Mouse (Mus musculus) embryo, embryonic 10 days (tissue): ENCODE measurements around the gene Fto.
A peak's percentile ranks its signal among the peaks of the same experiment; 100 is the strongest.

Source experiments
- DNase-seq: peaks from one replicate; pipeline ENCODE4 v3.0.0-alpha.2; 2015; ENCODE audit warnings: low spot score

Fto gene

DNA sequence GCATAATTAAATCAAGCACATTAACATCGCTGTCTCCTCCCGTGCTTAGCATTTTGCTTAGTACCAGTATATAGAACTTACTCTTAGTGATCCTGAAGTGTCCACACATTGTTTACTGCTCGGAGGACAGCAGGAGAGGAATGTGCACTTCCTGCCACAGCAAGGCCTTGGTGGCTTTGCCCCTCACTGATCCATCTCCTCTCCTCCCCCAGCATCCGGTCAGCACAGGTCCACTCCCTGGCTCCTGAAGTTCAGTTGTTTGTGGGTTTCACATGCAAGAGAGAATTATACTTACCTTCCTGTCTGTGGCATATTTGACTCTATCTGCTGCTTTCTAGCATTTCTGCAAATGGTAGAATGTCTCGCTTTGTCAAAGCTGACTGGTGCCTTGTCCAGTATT lies 44.7 kb downstream of the Fto start:
- DNase-seq, result no peak

DNA sequence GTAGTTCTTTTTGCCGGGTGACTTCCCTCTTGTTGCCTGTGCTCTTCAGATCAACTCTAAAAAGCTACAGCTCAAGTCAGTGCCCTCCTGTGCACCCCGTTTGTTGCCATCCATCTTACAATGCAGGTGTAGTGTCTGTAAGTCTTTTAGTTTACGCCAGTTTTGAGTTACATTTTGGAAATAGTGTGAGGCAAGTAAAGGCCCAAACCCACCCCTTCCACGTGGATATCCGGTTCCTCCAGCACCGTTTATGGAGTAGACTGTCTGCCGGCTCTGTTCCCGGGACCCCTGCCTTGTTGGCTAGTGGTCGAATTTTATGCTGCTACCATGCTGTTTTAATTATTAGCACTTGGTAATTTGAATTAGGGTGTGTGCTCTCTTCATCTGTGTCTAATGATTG lies 46.2 kb downstream of the Fto start:
- DNase-seq, result no peak

DNA sequence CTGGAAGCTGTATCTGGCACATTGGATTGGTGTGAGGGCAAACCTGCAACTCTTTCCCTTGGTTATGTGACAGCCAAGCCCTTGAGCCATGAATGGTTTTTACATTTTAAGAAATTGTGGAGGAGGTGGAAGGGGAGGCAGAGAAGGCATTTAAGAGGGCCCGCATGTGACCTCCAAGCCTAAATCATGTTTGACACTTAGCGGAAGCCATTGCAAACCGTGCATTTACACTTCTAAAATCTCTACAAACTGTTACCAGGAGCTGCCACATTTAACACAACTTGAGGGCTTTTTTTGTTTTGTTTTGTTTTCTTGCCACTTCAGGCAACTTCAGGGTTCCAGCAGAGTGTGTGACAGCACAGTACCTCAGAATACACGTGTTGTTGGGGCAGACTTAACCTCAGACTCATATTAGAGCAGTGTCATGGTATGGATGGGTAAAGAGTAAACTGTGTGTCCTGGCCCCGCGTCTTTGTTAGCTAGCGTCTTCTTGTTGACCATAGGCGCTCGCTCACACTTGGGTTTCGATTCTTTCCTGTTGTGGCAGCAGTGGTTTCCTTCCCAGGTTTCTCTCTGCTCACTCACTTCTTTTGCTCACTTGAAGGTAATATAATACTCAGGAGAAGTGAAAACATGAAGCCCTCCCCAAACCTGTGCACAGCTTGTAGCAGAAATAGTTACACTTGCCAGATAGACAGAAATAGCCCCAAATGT lies 47.5 kb downstream of the Fto start:
- no peak for DNase-seq

DNA sequence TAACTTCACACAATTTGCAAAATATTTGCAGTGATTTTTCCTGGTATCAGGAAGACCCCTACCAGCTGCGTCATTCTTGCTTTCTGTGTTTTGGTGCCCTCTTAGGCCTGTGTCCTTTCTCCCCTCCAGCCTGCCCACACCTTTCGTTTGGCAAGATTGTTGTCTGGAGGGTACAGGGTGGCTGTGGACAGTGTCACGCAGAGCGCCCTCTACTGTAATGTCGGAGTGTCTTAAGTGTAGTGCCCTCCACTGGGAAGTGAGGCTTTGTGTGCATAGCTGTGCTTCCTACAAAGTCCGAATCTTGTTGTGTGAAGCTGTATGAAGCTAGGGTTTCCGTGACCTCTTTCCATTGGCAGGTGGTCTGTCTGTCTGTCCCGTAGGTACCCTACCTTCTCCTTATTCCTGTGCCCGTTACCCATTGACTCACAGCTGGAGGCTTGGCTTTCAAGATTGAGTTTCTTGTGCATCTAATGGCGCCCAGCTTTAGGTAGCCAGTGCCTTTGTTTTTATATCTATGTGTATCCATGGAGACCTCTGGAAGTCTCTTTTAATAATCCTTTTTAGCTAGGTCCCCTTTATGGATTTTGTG lies 50.0 kb downstream of the Fto start:
- DNase-seq, result no peak

DNA sequence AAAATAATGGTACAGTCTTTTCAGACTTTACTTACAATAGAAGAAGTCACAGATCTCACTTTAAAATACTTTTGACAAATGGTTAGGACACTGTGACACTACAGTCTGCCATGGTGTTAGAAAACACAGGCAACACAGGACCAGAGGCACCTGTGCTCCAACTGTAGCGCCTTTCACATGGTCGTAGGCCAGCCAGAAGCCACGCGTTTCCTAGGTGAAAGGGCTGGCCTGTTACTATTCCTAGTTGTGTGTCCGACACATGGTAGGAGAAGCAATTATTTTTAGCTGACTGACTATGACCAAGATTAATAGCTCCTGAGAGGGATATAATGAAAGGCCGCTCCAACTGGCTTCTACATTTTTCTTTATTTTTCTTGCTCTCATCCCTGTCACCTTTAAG lies 50.9 kb downstream of the Fto start:
- no peak for DNase-seq

DNA sequence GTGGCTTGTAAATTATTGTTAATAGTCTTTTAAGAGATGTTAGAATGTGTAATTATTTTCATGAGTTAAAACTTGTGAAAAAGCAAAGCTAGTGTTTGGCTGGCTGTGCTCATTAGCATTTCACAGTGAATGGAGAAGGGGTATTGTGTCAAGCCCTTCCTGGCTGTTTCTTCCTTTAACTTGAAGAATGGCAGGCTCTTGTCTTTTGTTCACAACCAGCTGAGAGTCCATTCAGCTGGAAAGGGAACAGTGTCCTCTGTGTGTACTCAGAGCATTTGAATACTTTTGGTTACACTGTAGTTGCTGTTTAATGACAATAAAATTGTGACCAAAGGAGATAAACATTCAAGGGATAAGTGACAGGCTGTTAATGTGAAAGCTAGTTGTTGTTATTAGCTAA lies 52.5 kb downstream of the Fto start:
- peak; percentile 66 for DNase-seq

DNA sequence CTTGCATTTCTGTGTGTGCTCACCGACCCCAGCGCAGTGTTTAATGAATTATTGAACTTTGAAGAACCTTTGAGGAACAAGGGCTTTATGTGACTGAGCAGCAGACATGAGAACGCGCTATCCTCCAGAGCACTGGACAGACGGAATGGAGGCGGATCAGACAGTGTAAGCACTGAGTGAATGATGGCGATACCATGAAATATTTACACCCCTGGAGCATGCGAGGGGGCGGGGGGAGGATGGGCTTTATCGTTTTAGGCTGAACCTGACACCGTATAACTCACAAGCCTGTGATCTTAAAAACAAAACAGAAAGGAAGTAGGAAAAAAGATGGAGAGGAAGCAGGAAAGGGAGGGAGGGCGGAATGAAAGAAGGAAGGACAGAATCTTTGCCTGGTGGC lies 57.6 kb downstream of the Fto start:
- no peak for DNase-seq

DNA sequence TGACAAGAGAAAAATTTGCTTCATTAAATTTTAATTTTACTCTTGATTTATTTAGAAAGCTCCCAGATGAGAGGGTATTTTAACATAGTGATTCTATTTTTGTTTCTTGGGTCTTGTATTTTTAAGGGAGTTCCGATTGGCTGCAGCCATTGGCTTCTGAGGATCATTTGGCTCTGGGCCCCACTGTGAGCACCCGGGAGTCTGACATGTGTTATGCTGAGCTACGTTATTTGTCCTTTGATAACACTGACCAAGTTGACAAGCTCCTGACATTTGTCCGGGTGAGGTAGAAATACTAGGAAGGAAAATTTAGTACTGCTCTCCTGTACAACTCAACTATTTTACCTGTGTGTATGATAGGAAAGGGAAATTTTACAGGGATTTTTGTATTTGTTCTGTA lies 58.7 kb downstream of the Fto start:
- DNase-seq, result no peak

DNA sequence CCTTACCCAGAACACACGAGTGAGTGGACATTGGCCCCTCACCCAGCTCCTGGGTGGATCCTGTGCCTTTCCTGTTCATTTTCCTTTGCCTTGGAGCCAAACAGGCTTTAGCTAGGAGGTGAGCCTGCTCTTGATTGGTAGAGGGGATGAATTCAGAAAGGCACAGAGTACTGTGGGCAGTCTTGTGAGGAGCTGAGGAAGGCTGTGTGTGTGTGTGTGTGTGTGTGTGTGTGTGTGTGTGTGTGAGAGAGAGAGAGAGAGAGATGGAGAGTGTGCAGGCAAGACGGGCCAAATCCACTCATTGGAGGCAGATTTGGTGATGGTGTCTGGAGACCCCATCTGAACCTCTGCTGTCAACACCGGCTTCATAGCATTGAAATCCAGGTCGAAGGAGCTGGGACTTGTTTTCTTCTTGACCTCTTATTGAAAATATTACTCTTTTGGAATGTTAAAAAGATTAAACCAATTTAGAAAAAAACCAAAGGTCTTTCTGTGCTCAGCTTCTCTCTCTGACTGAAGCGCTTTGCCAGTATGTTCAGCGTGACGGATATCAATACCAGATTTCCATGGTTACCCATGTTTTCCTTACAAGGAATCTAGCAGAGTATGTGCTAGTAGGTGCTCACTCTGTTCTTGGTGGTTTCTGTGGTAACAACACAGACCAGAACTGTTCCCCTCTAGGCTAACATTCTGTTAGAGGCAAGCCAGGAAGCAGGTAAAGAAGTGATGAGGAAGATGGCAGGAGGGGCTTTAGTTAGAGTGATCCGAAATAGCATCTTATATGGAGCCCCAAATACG lies 59.7 kb downstream of the Fto start:
- DNase-seq, result no peak

DNA sequence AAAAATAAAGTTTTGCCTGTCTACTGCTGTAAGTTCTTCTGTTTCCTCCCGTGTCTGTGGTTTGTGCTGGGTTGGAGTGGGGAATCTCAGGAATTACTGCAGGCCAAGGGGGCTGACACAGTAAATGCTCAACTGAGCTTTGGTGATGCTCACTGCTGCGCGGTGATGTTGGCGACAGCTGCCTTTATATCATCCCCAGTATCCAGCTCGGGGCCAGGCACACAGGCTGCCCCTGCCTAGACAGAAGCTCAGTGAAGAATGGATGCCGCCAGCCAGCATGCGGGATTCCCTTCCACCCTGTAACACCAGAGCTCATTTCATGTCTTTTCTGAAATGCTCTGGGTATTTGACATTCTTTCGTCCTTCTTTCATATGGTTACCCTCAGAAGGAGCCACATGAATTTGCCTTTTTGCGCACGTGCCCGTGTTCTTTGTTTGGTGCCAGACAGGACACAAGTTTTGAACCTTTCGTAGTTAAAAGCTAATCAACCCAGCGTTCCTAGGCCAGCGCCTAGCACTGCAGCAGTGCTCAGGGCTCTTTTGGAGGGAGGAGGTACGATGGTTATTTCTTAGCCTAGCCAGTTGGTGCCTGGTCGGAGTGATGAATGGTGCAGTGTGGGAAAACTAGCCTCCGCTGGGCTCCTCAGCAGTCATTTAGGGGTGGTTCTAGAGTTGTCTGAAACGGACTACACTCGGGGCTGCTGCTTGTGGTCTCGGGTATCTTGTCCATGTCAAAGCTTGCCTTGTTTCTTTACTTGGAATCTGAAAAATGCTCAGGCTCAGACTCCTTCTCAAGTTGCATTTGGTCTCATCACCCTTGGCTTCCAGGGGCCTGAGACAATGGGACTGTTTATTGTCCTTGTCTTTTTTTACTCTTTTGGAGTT lies 62.0 kb downstream of the Fto start:
- peak; percentile 60 for DNase-seq

DNA sequence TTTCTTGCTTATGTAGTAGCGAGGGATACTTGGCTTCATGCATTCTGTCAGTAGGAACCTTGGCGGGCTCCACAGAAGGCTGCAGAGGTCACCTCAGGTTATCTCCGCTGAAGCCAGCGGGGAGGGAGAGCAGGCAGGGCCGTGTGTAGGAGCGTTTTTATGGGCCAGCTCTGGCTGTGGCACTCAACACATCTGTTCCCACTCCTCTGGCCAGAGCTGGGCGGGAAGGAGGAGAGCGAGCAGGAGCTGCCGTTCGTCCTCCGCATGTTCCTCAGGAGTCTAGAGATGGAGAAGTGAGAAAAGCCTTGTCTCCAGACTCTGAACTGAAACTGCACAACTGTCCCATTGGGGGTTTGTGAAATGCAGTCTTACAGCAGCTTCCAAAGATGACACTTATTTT lies 63.5 kb downstream of the Fto start:
- DNase-seq, result peak; percentile 69

DNA sequence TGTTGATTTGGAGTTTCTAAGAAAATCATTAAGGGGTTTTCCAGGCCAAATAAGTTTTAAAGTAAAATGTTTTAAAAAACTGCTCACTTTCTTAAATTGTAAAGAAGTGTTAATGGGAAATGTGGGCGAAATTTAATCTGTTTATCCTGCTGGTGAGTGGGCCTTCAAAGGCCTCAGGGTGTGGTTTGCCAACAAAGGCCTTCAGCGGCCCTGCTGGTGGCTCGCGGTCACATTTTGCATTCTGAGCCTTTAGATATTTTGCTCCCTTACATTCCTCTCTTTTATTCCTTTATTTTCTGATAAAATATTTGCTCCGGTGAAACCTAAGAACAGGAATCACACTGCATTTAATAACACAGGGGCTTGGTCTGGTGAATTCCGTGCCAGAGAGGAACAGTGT lies 64.0 kb downstream of the Fto start:
- no peak for DNase-seq

DNA sequence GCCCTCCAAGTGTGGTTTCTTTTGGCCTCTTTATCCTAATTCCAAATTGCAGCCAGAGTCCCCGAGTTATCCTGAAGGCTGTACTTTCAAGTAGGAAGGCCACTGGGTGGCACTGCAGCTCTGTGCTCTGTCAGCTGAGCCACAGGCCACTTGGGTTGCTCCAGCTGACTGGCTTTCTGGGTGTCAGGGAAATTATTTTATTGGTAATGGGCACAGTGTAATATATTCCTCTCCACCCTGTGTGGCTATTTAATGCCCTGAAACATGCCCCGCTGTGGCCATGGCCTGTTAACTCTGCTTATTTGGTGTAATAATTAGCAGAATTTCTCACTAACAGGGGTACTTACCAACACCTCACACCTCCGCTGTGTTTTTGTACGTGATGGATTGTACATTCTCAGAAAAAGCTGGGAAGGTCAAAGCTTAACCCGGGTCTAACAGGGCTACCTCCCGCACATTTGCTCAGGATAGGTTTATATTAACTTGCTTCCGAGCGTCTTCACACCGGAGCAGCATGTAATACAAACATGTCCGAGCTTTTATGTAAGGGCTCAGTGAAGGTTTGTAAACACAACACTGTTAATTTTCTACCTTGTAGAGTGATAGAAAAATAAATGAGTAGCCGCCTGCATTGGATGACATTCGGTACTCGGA lies 65.6 kb downstream of the Fto start:
- peak; percentile 91 for DNase-seq

DNA sequence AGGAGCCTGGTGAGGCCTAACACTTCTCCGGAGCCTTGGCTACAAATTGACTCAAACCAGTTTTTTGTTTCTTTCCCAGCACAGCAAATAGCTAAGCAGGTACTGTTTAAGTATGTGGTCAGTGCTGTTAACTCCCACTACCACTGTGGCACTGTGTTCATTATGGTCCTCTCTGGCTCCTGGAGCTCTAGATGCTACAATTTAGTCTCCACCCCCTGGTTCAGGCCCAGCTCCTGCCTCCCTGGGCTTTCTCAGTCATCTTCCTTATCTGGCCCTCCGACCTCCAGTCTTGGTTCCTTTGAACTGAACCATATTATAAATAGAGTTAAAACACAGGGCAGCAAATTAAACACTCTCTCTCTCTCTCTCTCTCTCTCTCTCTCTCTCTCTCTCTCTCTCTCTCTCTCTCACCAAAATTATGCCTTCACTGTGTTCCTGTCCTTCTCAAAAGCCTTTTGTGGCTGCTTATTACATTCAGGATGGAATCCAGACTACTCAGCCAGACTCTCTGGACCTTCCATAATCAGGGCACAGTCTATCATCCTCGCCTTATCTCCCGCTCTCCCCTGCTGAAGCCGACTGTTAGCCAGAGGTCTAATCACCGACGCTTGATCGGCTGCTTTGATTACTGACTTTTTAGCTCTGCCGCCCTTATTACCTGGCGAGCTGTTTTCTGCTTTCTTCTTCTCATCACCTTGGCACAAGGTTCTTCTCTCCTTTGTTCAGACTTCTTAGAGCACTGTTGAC lies 67.6 kb downstream of the Fto start:
- DNase-seq, result peak; percentile 56

DNA sequence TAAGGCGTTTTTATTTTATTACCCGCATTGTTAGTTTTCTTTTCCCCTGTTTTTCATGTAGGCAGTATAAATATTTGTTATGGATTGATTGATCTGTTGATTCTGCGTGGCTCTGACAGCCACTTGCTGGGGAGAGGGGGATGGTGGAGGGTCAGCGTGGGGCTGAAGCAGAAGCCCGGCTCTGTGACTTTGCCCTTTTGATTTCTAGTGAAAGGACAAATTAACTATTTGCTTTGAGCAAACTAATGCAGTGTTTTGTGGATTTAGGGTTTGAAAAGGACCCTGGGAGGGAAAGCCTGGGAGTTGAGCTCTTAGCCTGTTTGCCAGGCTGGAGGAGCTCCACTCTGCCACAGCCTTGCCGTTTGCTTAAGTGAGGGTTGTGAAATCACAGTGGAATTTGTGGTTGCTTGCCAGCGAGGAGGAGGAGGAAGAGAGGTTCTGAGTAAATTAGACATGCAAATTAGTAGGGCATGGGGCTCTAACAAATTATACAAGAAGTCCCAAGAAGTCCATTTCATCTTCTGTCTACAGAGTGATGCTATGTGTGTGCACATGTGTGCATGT lies 68.3 kb downstream of the Fto start:
- peak; percentile 45 for DNase-seq

DNA sequence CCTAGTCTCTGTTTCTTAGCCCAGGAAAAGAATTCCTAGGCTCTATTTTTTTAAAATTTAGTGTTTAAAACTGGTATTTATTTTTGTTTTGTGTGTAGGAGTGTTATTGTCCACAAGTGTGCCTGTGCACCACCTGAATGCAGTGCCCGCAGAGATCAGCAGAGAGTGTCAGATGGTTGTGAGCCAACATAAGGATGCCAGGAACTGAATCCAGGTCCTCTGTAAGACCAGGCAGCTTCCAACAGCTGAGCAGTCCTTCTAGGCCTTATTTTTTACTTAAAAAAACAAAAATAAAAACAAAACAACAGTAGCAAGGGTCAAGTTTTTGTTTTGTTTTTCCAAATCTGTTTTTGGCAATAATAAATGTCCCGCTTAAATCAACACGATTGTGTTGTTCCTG lies 69.9 kb downstream of the Fto start:
- DNase-seq, result no peak

DNA sequence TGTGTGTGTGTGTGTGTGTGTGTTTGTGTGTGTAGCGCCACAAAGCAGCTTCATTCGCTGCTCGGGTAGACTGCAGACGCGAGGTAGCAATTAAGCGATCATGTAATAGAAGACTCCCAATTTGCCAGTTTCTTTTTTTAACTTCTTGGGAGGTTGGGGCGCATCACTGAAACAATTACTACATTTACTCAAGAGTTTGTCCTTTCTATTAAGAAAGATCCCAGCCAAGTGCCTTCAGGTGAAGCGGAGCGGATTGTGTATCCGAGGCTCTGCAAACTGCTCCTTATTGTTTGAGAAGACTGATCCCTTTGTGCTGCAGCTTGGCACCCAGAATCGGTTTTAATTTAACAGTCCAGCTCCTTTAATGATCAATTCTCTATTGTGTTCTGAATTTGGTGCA lies 70.5 kb downstream of the Fto start:
- no peak for DNase-seq

DNA sequence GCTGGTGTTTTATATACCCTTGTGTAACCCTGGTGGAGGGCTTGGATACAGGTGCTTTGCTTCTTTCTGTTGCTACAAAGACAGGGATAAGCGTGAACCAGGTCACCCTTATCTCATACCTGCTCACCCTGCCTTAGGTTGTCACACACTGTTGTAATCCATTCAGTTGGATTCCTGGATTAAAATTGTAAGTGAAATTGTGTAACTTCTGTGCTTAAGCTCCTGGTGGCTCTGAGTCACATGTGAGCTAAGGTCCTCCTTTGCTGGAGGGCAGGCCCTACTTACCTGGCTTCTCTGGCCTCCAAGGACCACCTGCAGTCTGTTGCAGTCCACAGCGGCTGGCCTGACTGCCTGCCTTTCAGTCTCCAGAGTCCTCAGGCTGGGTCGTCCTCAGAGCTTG lies 71.1 kb downstream of the Fto start:
- no peak for DNase-seq

DNA sequence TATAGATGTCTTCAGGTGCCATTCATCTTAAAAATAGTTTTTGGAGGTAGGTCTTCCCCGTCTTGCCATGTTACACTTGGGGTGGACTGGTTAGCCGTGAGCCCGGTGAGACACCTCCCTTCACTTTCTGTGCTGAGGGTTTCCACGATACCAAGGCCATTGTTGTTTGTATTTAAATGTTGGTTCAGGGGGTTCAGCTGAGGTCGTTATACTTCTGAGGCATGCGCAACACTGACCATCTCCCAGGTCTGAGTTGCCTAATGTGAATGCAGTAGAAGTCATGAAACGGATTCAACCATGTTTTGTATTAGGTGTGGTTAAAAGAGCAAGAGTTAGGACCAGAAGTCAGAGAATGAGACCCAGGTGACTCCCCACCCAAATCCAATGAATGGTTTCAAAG lies 72.5 kb downstream of the Fto start:
- DNase-seq, result no peak

DNA sequence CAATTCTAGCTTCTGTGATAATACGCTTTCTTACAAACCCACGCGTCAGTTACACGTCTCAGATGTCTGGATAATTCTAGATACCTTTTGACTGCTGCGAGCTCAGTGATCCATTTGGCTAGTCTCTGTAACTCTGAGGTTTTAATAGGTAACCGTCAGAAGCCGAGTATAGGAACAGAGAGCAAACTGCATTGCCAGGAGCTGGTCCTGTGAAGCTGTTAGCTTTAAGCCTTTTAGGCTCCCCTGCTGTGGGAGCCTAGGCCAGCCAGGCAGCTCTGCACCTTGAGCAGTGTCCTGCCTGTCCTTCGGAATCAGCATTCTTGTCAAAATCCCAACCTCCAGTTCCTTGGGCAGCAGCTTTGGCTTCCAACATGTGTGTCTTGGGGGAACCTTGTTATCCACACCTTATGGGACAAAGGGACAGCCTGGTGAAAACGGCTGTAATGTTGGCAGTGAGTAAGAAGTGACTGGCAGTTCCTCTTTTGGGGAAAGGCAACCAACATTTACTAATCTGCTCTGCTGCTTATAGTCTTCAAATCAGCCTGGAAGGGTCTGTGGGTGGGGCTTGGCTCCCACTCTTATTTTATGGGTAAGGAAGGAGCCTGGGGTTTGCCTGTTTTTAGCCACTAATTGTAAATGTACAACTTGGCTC lies 77.2 kb downstream of the Fto start:
- DNase-seq, result no peak
